Mouse (Mus musculus) bone marrow, adult 2 months (tissue): Measurements from ENCODE around the gene Rom1. TPM values are rescaled to one million over a fixed set of nuclear protein-coding genes. Genes with fewer than 3 reads are reported as not detected.

Experiments
- H3K27ac ChIP-seq: fragments of 200-500 bp; 2 replicates; pipeline ENCODE4 v1.5.1; 2012; ENCODE audit warnings: low read depth, mild to moderate bottlenecking, control low read depth, inconsistent platforms, low read length; ENCODE audit not compliant: control insufficient read depth, poor library complexity, insufficient read depth
- H3K4me1 ChIP-seq: fragments of 200-500 bp; 2 replicates; pipeline ENCODE4 v1.6.1; 2011; ENCODE audit warnings: low read length; ENCODE audit not compliant: control insufficient read depth, insufficient read depth
- H3K4me3 ChIP-seq: fragments of 200-500 bp; replicated peaks from 2 replicates; pipeline ENCODE3; 2011; ENCODE audit warnings: mild to moderate bottlenecking, low read depth, low read length, control low read depth; ENCODE audit not compliant: control insufficient read depth
- CTCF ChIP-seq: fragments of 200-500 bp; IDR thresholded peaks from 2 replicates; pipeline ENCODE4 v1.5.1; 2011; ENCODE audit warnings: low read length, control low read depth; ENCODE audit not compliant: control insufficient read depth, insufficient read depth
- POLR2A ChIP-seq: fragments of 200-500 bp; IDR thresholded peaks from 2 replicates; pipeline ENCODE4 v1.6.1; 2011; ENCODE audit warnings: low read depth, mild to moderate bottlenecking, control low read depth, low read length, borderline replicate concordance; ENCODE audit not compliant: control insufficient read depth
- WGBS: fragments of 180-500 bp; shearing (Covaris S2); methylation state at CpG from one replicate; pipeline ENCODE4 v1.1.7; 2018; 5-methylcytosine and 5-hydroxymethylcytosine counted together
- polyA plus RNA-seq: library from polyadenylated mRNA; stranded (reverse); fragments of >200 nt; gene quantifications from 2 replicates; pipeline ENCODE4 v1.2.4, GENCODE M21; 2011; ENCODE audit warnings: low replicate concordance; ENCODE audit not compliant: missing spikeins, insufficient read depth, insufficient read length

The Rom1 gene
- polyA plus RNA-seq, 1 experiment: 9.7 TPM

DNA sequence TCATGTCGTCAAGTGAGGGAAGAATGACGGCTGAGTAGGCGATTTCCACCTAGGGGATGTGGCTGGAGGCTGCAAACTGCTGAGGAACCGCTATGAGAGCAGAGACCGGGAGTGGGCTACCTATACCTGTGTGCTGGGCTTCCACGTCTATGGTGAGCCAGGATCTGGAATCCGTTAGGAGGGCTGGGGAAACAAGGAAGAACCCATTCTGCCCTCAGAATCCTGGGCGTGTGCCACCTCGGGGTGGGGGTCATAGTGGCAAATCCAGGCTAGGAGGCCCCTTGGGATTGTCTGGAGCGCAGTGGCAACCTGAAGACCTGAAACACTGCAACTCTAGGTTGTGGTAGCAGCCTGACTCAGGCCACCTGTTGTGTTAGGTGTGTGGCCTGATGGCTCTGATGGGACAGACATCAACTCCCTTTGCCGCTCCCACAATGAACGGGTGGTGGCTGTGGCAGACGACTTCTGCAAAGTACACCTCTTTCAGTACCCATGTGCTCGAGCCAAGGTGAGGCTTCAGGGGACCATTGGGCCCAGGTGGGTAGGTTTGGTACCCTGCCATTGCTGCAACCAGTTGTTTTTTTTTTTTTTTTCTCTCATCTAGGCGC lies 11.5 kb upstream of the Rom1 start:
- TF ChIP-seq POLR2A (no peak), CTCF (no peak)
- H3K27ac ChIP-seq: no peak overlapping the region
- no peak overlapping the region for H3K4me3 ChIP-seq
- H3K4me1 ChIP-seq: peaks cover 5% of the 10 kb centered on the region; the same call in 1 of the 2 replicates
- 80% methylated on average over 15 of the region's 15 CpGs for WGBS

DNA sequence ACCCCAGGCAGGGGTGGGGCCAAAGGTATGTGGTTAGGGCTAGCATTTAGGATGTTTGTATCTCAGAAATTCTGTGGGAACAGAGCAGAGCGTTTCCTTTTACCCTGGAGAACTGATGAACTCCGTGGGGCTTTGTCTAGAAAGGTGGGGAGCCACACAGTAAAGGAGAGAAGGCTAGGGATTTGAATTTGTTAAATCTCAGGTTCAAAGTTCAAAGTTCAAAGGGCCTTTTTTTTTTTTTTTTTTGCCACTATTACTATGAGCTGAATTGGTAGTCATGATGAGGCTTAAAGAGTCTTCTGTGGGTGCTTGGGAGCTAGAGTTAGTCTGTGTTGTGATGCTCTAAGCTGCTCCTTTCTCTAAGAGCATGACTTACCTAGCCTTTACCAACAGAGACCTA lies 7.6 kb upstream of the Rom1 start:
- Histone ChIP-seq H3K4me3 (no peak overlapping the region), H3K4me1 (peaks cover 4% of the 10 kb centered on the region; the same call in 1 of the 2 replicates), H3K27ac (no peak overlapping the region)
- WGBS: 82% methylated on average over 2 of the region's 2 CpGs
- TF ChIP-seq POLR2A (no peak), CTCF (no peak)

DNA sequence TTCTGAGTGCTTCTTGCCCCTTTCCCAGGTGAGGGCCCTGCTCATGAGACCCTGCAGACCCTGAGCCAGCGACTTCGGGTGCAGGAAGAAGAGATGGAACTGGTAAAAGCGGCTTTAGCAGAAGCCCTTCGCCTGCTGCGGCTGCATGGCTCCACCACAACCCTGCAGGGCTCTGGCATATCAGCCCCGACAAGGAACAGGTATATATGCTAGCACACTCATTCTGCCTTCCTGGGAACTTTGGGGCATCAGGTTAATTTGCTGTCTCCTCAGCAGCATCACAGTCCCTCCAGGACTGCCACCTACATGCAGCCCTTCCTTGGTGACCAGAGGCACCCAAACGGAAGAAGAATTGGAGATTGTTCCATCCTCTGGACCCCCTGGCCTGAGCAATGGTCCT lies 1.6 kb upstream of the Rom1 start:
- no peak for TF ChIP-seq POLR2A
- no peak for TF ChIP-seq CTCF
- H3K4me3 ChIP-seq: peak overlapping the region; percentile 75
- H3K27ac ChIP-seq: no peak overlapping the region; the same call in 1 of the 2 replicates
- 83% methylated on average over 7 of the region's 7 CpGs for WGBS
- H3K4me1 ChIP-seq: peaks cover 1% of the 10 kb centered on the region

DNA sequence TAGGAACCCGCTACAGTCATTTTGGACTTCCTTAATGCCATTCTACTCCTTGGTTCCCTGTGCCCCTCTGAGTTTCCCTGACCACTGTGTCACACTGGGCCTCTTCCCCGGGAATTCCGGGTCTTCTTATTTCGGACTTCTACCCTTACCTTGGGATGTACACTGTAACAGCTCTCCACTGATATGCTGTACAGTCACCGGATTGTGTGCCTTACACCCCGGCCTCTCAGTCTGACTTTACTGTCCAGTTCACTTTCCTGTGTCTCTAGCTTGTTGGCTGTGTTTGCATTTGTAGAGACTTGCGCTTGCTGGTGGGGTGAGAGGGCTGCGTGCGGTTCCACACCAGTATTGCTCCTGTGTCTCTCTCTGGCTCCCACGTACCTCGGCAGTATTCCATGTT lies 961 bp upstream of the Rom1 start:
- Histone ChIP-seq H3K4me1 (peaks cover 1% of the 10 kb centered on the region), H3K27ac (peak overlapping the region; percentile 96)

DNA sequence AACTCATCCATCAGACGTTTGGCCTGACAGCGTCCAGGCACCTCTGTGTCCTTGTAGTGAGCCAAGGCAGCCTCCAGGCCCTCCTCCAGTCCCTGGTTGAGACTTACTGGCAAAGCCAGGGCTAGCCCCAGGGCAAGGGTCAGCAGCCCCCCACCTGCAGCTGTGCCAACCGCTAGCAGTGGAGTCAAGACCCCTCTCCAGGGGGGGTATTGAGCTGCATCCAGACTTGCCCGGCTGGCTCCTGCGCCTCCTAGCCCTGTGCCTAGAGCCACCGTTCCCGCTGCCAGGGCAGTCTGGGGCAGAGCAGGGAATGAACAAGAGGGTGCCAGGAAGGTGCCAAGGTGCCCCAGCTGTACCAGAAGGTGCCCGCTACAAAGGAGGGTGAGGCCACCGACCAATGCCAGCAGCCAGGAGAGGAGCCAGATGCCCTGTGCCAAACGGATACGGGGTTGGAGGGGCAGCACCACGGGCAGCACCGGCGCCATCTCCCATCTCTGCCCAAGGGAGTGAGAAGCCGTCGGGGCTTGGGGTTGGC lies 400 bp downstream of the Rom1 start:
- 39% methylated on average over 16 of the region's 16 CpGs for WGBS
- H3K4me1 ChIP-seq: peaks cover 1% of the 10 kb centered on the region
- peak overlapping the region; percentile 75 for H3K4me3 ChIP-seq
- no peak for TF ChIP-seq CTCF
- peak; percentile 51; the same call in 1 of the 2 replicates for TF ChIP-seq POLR2A
- H3K27ac ChIP-seq: peak overlapping the region; percentile 96

More for the DNA sequence above, 961 bp upstream of the Rom1 start:
- WGBS: 4% methylated on average over 11 of the region's 11 CpGs
- H3K4me3 ChIP-seq: peak overlapping the region; percentile 75
- no peak for TF ChIP-seq CTCF
- no peak for TF ChIP-seq POLR2A

DNA sequence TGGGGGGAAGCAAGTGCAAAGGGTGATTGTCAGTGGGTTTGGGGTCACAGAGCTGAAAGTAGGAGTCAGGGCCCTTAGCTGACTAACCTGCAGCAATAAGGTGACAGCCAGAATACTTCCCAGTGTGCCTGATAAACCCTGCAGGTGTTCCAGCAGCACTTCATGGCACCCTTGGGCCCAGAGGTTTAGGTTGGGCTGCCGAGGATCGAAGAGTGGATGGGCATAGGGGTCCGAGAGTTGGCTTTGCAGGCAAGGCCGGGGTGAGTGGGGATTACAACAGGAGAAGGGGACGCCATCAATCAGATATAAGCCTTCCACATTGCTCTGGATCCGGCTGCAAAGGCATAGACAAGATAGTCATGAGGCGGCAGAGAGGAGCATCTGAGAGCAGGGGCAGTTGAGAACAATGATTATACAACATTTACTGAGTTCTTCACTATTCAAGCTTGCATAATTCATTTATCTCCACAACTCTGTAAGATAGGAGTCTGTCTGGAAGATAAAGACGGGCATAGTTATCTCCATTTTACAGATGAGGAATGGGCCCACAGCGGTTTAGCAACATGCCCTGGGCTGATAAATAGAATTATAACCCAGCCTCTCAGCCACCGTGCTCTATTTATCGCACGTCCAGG lies 1.1 kb downstream of the Rom1 start:
- peaks cover 1% of the 10 kb centered on the region for H3K4me1 ChIP-seq
- TF ChIP-seq POLR2A: no peak
- TF ChIP-seq CTCF: no peak
- peak overlapping the region; percentile 22 for H3K27ac ChIP-seq
- 58% methylated on average over 12 of the region's 12 CpGs for WGBS
- no peak overlapping the region for H3K4me3 ChIP-seq

DNA sequence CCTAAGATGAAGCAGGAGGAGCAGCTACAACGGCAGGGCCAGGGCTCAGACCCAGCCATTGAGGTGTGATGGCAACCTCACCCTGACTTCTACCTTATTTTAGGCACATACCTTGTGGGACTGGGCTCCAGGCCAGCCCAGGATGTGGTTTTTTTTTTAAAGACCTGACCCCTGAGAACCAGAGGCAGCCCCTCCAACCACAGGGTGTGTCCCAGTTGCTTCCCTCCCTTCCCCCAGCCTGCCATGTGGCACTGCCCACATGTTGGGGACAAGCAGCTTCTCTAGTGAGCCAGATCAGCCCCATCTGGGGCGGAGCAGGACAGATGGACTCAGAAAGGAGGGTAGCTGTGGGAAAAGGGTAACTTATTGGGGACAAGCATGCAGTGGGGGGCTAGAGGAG lies 2.4 kb downstream of the Rom1 start:
- no peak overlapping the region; the same call in 1 of the 2 replicates for H3K27ac ChIP-seq
- H3K4me1 ChIP-seq: peaks cover 1% of the 10 kb centered on the region
- TF ChIP-seq CTCF (no peak), POLR2A (no peak)
- 29% methylated on average over 2 of the region's 2 CpGs for WGBS
- H3K4me3 ChIP-seq: no peak overlapping the region

DNA sequence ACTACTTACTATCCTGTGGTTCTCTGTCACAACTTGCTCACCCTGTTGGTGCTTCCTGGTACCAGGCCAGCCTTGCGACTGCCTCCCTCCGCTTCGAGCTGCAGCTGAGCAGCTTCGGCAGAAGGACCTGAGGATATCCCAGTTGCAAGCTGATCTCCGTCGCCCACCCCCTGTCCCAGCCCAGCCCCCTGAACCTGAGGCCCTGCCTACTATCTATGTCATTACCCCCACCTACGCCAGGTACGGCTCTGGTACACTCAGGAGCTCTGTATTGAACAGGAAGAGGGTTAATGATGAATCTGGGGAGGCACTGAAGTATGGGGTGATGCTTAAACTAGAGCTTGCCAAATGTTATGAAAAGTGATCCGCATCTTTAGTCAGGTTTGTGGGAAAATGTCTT lies 7.4 kb downstream of the Rom1 start:
- Histone ChIP-seq H3K27ac (no peak overlapping the region), H3K4me1 (peaks cover 3% of the 10 kb centered on the region; the same call in 1 of the 2 replicates), H3K4me3 (peak overlapping the region; percentile 43)
- TF ChIP-seq CTCF: no peak
- TF ChIP-seq POLR2A: no peak
- 56% methylated on average over 9 of the region's 9 CpGs for WGBS

DNA sequence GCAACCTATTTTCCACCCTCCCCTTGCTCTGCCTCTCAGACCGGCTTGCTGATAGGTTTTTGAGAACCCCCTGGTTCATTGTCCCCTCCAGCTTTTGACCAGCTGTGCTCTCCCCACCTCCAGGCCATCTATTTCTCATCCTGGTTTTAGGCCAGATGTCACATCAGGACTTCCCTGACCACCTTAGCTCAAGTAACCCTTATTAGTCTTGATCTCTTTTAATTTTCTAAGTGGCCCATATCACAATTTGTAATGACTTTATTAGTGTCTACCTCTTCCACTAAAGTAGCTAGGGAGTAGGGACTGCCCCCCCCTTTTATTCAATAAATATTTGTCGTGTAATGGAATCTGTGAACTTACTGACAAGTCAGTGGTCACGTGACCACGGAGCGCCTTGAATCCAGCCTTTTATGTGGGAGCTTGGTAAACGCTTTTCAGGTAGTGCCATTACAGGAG lies 8.3 kb downstream of the Rom1 start:
- TF ChIP-seq CTCF: no peak
- TF ChIP-seq POLR2A: no peak
- peak overlapping the region; percentile 86 for H3K27ac ChIP-seq
- under 1% methylated on average over 6 of the region's 6 CpGs for WGBS
- peak overlapping the region; percentile 91 for H3K4me3 ChIP-seq
- peaks cover 3% of the 10 kb centered on the region; the same call in 1 of the 2 replicates for H3K4me1 ChIP-seq
